Mouse (Mus musculus) stomach, embryonic 16.5 days (tissue): ENCODE measurements at regions not wholly inside any gene's neighbourhood (a gene's known extent, or its start where the extent isn't known, plus 50 kb on each side); places are given as distances from the start of the nearest gene placed in this dataset.

Source experiments
- ATAC-seq: fragments of 200-750 bp; cut with Nextera tagmentation; 2 replicates; pipeline ENCODE4 v1.8.0; 2017; ENCODE audit warnings: moderate number of reproducible peaks, moderate TSS enrichment; ENCODE audit not compliant: insufficient read depth, low FRiP score
- H3K27ac ChIP-seq: fragments of 300-500 bp; sonication (generic); 2 replicates; pipeline ENCODE4 v1.5.1; 2014; ENCODE audit warnings: low read length
- H3K27me3 ChIP-seq: fragments of 300-500 bp; sonication (generic); 2 replicates; pipeline ENCODE4 v1.6.1; 2014; ENCODE audit warnings: low read length, control low read depth, mixed read lengths; ENCODE audit not compliant: control insufficient read depth, insufficient read depth
- H3K36me3 ChIP-seq: fragments of 300-500 bp; sonication (generic); 2 replicates; pipeline ENCODE4 v1.6.1; 2014; ENCODE audit warnings: low read length; ENCODE audit not compliant: control insufficient read depth, insufficient read depth
- H3K4me1 ChIP-seq: fragments of 300-500 bp; sonication (generic); 2 replicates; pipeline ENCODE4 v1.6.1; 2014; ENCODE audit warnings: low read length, control low read depth, mixed read lengths; ENCODE audit not compliant: control insufficient read depth, insufficient read depth
- H3K4me2 ChIP-seq: fragments of 300-500 bp; sonication (generic); 2 replicates; pipeline ENCODE4 v1.6.1; 2014; ENCODE audit warnings: low read depth, low read length, mixed read lengths
- H3K4me3 ChIP-seq: fragments of 300-500 bp; sonication (generic); replicated peaks from 2 replicates; pipeline ENCODE4 v1.5.1; 2014; ENCODE audit warnings: mild to moderate bottlenecking, low read length
- H3K9ac ChIP-seq: fragments of 300-500 bp; sonication (generic); 2 replicates; pipeline ENCODE4 v1.6.1; 2014; ENCODE audit warnings: low read length
- H3K9me3 ChIP-seq: fragments of 300-500 bp; sonication (generic); replicated peaks from 2 replicates; pipeline ENCODE4 v1.6.1; 2016; ENCODE audit warnings: low read length, control low read depth; ENCODE audit not compliant: control insufficient read depth
- WGBS: fragments of 180-500 bp; shearing (Covaris S2); extraction: QIAGEN DNeasy Blood & Tissue Kit; methylation state at CpG from one replicate; pipeline ENCODE4 v1.1.7; 2014; 5-methylcytosine and 5-hydroxymethylcytosine counted together

DNA sequence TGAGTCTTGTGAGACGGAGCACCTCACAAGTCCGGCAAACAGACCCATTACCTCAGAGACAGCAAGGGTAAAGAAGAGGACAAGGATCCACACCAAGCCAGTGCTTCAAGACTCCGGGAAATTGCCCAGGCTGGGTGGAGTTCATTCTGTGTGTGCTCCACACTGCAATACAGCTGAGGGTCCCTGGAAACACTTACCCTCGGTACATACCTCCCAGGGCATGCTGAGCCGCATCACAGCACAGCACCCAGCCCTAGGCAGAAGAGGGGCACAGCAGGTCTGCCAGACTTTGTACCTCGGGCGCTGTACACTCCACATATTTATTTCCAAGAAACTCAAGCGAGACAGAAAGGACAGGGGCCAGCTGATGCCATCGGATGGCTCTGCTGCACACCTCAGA lies 54.5 kb upstream of the Cmc1 start:
- 82% methylated on average over 9 of the region's 9 CpGs for WGBS
- ATAC-seq = no peak
- no peaks in the 10 kb centered on the region for H3K4me1 ChIP-seq
- H3K4me2 ChIP-seq = no peak overlapping the region
- H3K27ac ChIP-seq = no peak overlapping the region
- H3K9me3 ChIP-seq = no peaks in the 10 kb centered on the region
- H3K27me3 ChIP-seq = no peaks in the 10 kb centered on the region
- H3K9ac ChIP-seq = no peak overlapping the region
- H3K36me3 ChIP-seq = no peaks in the 10 kb centered on the region
- H3K4me3 ChIP-seq = no peak overlapping the region

DNA sequence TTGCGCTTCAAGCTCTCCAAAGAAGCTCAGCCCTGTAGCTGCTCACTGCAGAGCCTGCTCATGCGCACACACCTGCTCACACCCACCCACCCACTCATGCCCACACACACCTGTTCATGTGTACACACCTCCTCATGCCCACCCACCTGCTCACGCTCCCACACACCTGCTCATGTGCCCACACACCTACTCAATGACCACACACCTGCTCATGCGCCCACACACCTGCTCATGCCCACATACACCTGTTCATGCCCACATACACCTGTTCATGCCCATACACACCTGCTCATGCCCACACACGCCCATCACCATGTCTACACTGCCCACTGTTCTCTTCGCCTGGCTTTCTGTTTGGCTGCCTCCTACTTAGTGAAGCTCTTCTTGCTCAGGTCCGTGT lies 56.5 kb upstream of the Cmc1 start:
- Histone ChIP-seq H3K4me1 (no peaks in the 10 kb centered on the region), H3K9ac (no peak overlapping the region), H3K27ac (no peak overlapping the region), H3K9me3 (no peaks in the 10 kb centered on the region), H3K4me3 (no peak overlapping the region), H3K4me2 (no peak overlapping the region), H3K36me3 (no peaks in the 10 kb centered on the region), H3K27me3 (no peaks in the 10 kb centered on the region)
- no peak for ATAC-seq
- WGBS = 86% methylated on average over 7 of the region's 7 CpGs

DNA sequence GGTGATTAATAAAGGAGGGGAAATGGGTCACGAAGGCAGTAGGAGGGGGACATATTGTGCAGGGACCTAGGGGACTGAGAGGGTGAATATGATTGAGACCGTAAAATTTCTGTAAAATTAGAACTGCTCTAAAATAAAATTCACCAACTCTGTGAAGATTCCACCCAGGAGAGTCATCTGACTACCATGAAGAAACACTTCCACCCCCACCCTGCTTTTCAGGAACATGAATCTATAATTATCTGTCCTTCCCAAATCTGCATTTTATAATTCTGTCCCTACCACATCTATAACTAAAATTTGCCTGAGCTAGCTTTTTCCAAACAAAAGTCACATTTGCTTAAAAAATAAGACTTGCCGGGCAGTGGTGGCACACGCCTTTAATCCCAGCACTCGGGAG lies 69.7 kb upstream of the Cmc1 start:
- H3K4me1 ChIP-seq = no peaks in the 10 kb centered on the region
- no peaks in the 10 kb centered on the region for H3K9me3 ChIP-seq
- H3K27me3 ChIP-seq = no peaks in the 10 kb centered on the region
- WGBS = 93% methylated on average over 5 of the region's 5 CpGs
- no peak overlapping the region for H3K4me3 ChIP-seq
- H3K36me3 ChIP-seq = no peaks in the 10 kb centered on the region
- no peak overlapping the region for H3K4me2 ChIP-seq
- no peak overlapping the region for H3K27ac ChIP-seq
- ATAC-seq = no peak
- H3K9ac ChIP-seq = no peak overlapping the region

DNA sequence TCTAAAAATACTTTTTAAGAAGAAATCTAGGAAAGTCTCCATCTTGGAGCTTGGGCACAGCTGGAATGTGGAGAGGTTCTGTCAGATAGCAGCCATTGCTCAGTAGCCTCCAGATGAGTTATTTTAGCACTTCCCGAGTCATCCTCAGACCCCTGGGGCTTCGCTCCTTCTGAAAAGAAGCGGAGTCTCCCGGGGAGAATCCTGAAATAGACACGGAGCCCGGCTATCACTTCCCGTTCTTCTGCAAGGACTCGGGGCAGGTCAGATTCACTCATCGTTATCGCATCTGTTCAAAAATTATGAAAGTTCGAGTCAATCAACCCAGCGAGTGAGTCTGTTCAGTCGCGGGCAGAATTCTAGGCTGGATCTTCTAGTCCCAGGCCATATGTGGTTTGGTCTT lies 71.2 kb upstream of the Cmc1 start:
- no peaks in the 10 kb centered on the region for H3K9me3 ChIP-seq
- H3K36me3 ChIP-seq = no peaks in the 10 kb centered on the region
- no peaks in the 10 kb centered on the region for H3K27me3 ChIP-seq
- no peak for ATAC-seq
- H3K4me3 ChIP-seq = no peak overlapping the region
- H3K4me2 ChIP-seq = no peak overlapping the region
- no peaks in the 10 kb centered on the region for H3K4me1 ChIP-seq
- 84% methylated on average over 14 of the region's 14 CpGs for WGBS
- H3K9ac ChIP-seq = no peak overlapping the region
- no peak overlapping the region for H3K27ac ChIP-seq

DNA sequence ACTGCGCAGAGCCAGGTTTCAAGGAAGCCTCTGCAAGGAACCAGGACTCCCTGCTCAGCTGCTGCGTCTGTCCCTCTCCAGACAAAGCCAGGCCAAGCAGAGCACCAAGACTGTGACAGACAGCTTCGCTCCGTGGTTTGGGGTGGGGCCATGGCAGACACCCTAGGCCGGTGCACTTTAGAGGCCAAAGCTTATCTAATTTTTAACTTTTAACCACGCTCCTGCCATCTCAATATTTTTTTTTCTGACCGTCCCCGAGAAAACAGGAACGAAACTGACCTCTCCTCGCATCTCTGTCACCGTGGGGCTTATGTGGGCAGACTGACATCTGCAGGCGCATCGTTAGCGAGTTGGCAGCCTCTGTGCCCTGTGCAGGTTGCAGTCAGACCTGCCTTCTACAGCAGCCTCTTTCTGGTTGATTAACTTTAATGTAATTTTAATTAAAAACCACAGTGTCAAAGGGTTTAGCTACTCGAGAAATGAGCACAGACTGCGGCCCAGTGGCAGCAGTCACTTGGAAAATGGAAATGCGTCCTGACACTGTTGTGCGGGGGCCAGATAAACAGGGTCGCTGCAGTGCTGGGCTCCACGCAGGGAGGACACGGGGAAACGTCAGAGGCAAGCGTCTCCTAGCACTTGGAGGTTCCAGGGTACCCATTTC lies 77.6 kb upstream of the Cmc1 start:
- Histone ChIP-seq H3K4me1 (no peaks in the 10 kb centered on the region), H3K9me3 (no peaks in the 10 kb centered on the region), H3K36me3 (no peaks in the 10 kb centered on the region), H3K27ac (no peak overlapping the region), H3K9ac (no peak overlapping the region), H3K4me2 (no peak overlapping the region), H3K27me3 (no peaks in the 10 kb centered on the region), H3K4me3 (no peak overlapping the region)
- ATAC-seq = no peak
- 59% methylated on average over 23 of the region's 23 CpGs for WGBS

DNA sequence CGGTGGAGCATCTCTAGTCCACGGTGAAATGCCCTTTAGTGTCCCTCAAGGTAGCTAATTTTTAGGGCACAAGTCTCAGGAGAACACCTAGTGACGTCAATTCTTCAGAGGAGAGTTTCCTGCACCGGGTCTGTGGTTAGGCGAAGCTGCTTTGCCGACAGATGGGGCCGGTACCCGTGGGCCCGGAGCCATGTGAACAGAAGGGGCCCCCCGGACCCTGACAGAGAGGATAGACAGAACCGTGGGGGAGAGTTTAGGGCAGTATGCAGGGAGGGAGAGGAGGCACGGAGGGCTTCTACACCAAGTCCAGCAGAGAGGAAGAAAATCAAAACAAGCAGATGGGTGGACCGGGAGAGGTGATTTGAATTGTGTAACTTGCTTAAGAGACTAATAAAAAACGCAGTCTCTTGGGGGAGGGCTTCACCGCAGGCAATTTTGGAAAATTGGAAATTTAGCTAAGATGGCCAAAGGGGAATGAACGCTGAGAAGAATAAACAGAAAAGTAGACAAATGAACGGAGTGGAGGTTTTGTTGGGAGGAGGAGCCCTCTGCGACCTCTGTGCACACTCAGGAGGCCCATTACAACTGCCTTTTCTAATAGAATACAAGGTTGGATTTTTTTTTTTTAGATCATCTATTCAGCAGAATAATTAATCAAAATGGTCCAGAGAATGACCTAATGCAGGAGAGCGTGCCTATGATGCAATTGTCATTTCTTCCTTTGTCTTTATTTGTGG lies 78.9 kb upstream of the Cmc1 start:
- WGBS = 62% methylated on average over 19 of the region's 19 CpGs
- Histone ChIP-seq H3K4me1 (no peaks in the 10 kb centered on the region), H3K36me3 (no peaks in the 10 kb centered on the region), H3K27me3 (no peaks in the 10 kb centered on the region), H3K9ac (no peak overlapping the region), H3K9me3 (no peaks in the 10 kb centered on the region), H3K4me2 (no peak overlapping the region), H3K4me3 (no peak overlapping the region), H3K27ac (no peak overlapping the region)
- ATAC-seq = no peak

DNA sequence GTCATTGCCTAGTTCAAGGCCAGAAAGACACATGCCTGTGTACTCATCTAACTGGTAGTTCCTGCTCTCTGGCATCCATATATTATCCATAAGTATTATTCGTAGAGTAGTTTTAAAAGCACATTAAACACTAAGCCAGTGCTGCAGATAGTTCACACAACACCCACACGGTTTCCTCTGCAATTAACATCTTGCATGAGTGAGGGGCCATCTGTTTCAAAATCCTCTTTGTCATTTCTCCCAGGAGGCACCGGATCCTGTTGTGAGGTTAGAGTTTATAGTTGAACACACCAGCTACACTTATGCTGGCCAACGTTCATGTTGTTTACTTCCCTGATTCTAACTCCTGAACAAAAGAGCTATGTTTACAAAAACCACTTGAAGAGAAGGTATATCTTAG lies 90.7 kb upstream of the Cmc1 start:
- Histone ChIP-seq H3K4me1 (no peaks in the 10 kb centered on the region), H3K9ac (no peak overlapping the region), H3K27me3 (no peaks in the 10 kb centered on the region), H3K4me2 (no peak overlapping the region), H3K36me3 (no peaks in the 10 kb centered on the region), H3K4me3 (no peak overlapping the region), H3K27ac (no peak overlapping the region), H3K9me3 (no peaks in the 10 kb centered on the region)
- 54% methylated on average over 4 of the region's 4 CpGs for WGBS
- ATAC-seq = no peak

DNA sequence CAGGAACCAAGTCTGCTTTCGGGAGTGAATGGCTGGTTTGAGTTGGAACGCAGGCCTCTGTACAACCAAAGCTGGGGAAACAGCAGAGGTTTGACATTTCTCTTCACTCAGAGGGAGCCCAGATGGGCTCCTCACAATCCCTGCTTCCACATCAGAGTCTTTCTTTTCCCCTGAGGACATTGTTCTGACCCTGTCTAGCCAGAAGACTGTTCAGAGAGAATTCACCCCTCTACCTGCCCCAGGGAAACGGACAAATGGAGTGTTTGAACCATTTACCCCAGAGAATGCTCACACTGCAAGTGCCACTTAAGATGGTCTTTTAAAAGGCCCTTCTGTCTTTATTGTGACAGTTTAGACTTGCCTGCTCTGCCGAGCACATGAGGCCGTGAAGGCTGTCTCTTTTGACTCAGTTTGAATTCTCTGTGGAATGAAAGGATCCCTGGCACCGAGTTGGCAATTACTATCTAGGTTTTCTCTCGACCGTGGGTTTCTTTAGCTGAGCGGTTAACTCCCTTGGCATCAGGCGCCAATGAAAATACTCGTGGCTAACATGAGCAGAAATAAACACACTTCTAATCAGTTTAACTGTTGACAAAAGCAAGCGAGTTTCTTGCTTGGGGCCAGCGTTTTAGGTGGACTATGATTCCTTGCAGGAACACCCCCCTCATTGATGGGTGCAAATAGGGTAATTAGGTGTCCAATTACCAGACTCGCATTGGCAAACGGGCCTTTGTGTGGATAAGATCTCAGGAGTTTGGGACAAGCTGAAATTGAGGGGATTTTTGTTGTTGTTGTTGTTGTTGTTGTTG lies 97.0 kb upstream of the Cmc1 start:
- Histone ChIP-seq H3K9me3 (no peaks in the 10 kb centered on the region), H3K36me3 (no peaks in the 10 kb centered on the region), H3K27me3 (no peaks in the 10 kb centered on the region), H3K4me1 (no peaks in the 10 kb centered on the region), H3K4me2 (no peak overlapping the region), H3K9ac (no peak overlapping the region), H3K27ac (no peak overlapping the region), H3K4me3 (no peak overlapping the region)
- WGBS = 46% methylated on average over 15 of the region's 15 CpGs
- ATAC-seq = no peak

DNA sequence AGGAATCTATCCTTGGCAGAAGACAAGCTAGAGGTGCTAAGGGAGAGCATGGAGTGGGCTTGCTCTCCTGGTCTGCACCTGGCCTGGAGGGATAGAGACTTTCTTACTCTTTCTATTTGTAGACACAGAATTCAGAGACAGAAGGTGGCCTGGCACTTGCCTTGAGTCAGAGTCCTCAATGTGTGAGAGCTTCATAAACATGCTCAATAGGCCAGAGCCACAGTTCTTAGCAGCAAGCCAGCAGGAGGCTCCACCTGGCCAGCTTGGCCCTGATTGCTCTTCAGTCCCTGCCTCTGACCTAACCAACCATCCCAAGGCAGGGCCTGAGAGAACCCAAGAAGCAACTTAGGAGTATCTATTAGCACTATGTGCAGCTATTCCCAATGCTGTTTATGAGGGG lies 103.9 kb upstream of the Cmc1 start:
- Histone ChIP-seq H3K36me3 (no peaks in the 10 kb centered on the region), H3K27ac (no peak overlapping the region), H3K9me3 (no peaks in the 10 kb centered on the region), H3K27me3 (no peaks in the 10 kb centered on the region), H3K9ac (no peak overlapping the region), H3K4me1 (no peaks in the 10 kb centered on the region), H3K4me2 (no peak overlapping the region), H3K4me3 (no peak overlapping the region)
- no peak for ATAC-seq
